In genomic region chr17:56212676-56213075, GRCm38 (mm10) we compare ENCODE assay signal across 17 mouse cellular contexts. TPM values are rescaled to one million over a fixed set of nuclear protein-coding genes. Genes with fewer than 3 reads are reported as not detected.
A peak's percentile ranks its signal among the peaks of the same experiment; 100 is the strongest.
DNase-seq lines count a peak whose midpoint lies in the region; ATAC-seq lines count a peak whose summit lies in the region.
"Had no signal": no experiment of that assay in that cellular context is flagged by ENCODE, and none has a peak within 500 bp of the region (broad histone marks: within the 10 kb centered on the region; RNA-seq: fewer than 3 reads in every experiment).

No protein-coding gene starts in this region.

- no peaks in the 10 kb centered on the region for H3K9me3 ChIP-seq in intestine, embryonic 16.5 days (ENCODE audit: control insufficient read depth, low read length)
- H3K9me3 ChIP-seq in liver, embryonic 15.5 days (replicated peaks), result no peaks in the 10 kb centered on the region
- H3K9me3 ChIP-seq: hindbrain, embryonic 15.5 days had no signal

- H3K4me2 ChIP-seq in intestine, embryonic 16.5 days (ENCODE audit: low read depth, low read length), result no peak overlapping the region
- peak overlapping the region; percentile 5; the same call in 1 of the 2 replicates for H3K4me2 ChIP-seq in liver, embryonic 15.5 days
- H3K4me2 ChIP-seq: hindbrain, embryonic 15.5 days; midbrain, embryonic 11.5 days had no signal

- H3K36me3 ChIP-seq in intestine, embryonic 16.5 days (ENCODE audit: control insufficient read depth, insufficient read depth, low read length), result peaks cover 15% of the 10 kb centered on the region; the same call in 1 of the 2 replicates
- H3K36me3 ChIP-seq in liver, embryonic 15.5 days (replicated peaks), result peaks cover 42% of the 10 kb centered on the region

- no peak overlapping the region for H3K4me3 ChIP-seq in intestine, embryonic 16.5 days (ENCODE audit: low read length)
- no peak overlapping the region for H3K4me3 ChIP-seq in liver, embryonic 15.5 days (replicated peaks)
- H3K4me3 ChIP-seq: hindbrain, embryonic 15.5 days had no signal

- ATAC-seq in intestine, embryonic 16.5 days, result peak; percentile 63
- ATAC-seq in liver, embryonic 15.5 days (ENCODE audit: insufficient read depth), result peak; percentile 58
- ATAC-seq: forebrain, embryonic 14.5 days had no signal

- H3K27ac ChIP-seq in intestine, embryonic 16.5 days (ENCODE audit: low read length), result no peak overlapping the region
- peak overlapping the region; percentile 69 for H3K27ac ChIP-seq in liver, embryonic 15.5 days (replicated peaks)
- H3K27ac ChIP-seq: hindbrain, embryonic 15.5 days had no signal

- no peak overlapping the region for H3K9ac ChIP-seq in intestine, embryonic 16.5 days (ENCODE audit: low read depth, low read length)
- no peak overlapping the region for H3K9ac ChIP-seq in liver, embryonic 15.5 days
- H3K9ac ChIP-seq: hindbrain, embryonic 15.5 days had no signal

- peaks cover 11% of the 10 kb centered on the region for H3K4me1 ChIP-seq in intestine, embryonic 16.5 days (ENCODE audit: control insufficient read depth, insufficient read depth, low read length)
- H3K4me1 ChIP-seq in liver, embryonic 15.5 days (replicated peaks), result peaks cover 46% of the 10 kb centered on the region

- H3K27me3 ChIP-seq in intestine, embryonic 16.5 days (replicated peaks; ENCODE audit: control insufficient read depth, insufficient read depth, low read length), result no peaks in the 10 kb centered on the region
- H3K27me3 ChIP-seq in liver, embryonic 15.5 days, result no peaks in the 10 kb centered on the region
- H3K27me3 ChIP-seq: hindbrain, embryonic 15.5 days had no signal

- peak; percentile 62 to 78 for DNase-seq in lung, adult 18-20 months
- no peak for DNase-seq in lung, postnatal 14 days
- peak; percentile 36 to 60 for DNase-seq in lung, postnatal 4 days
- DNase-seq in cerebellum, postnatal 10 days, result no peak
- DNase-seq in urinary bladder, postnatal 4 days (ENCODE audit: low spot score in 2 of 2), result no peak
- no peak for DNase-seq in adrenal gland, postnatal 10 days
- DNase-seq: adrenal gland, adult 2 months; cerebellum, adult 18-20 months; heart, postnatal 14 days; kidney, adult 9 months; right cerebral cortex, postnatal 14 days; thymus, adult 2 months had no signal

- WGBS in intestine, embryonic 16.5 days, result 29% methylated on average over 6 of the region's 6 CpGs
- 18% methylated on average over 6 of the region's 6 CpGs for WGBS in liver, embryonic 15.5 days (ENCODE audit: insufficient replicate concordance)

RNA-seq across cellular contexts. Expression of gene Dpp9, which starts 6.0 kb away (rescaled TPM):
- polyA plus RNA-seq in intestine, embryonic 16.5 days (2015; fragmentation: Nextera tagmentation; extraction: Ambion mirVana), result 33.5 and 35.1 TPM in 2 replicates
- 19.6 and 22.9 TPM in 2 replicates for polyA plus RNA-seq in liver, embryonic 15.5 days (2015; fragmentation: Nextera tagmentation; extraction: Ambion mirVana)
- 10 to 100 TPM; 28.8 to 30.1 TPM for total RNA-seq in adrenal gland, postnatal 10 days (2021)

RNA-seq across cellular contexts. Expression of gene Mydgf, which starts 29.0 kb away (rescaled TPM):
- 119 and 121 TPM in 2 replicates for polyA plus RNA-seq in intestine, embryonic 16.5 days (2015; fragmentation: Nextera tagmentation; extraction: Ambion mirVana)
- 58.6 and 66.4 TPM in 2 replicates for polyA plus RNA-seq in liver, embryonic 15.5 days (2015; fragmentation: Nextera tagmentation; extraction: Ambion mirVana)
- total RNA-seq in adrenal gland, postnatal 10 days (2021), result 10 to 100 TPM; 55.6 to 61.9 TPM

RNA-seq across cellular contexts. Expression of gene Fem1a, which starts 43.9 kb away (rescaled TPM):
- polyA plus RNA-seq in intestine, embryonic 16.5 days (2015; fragmentation: Nextera tagmentation; extraction: Ambion mirVana), result 11.7 and 12.8 TPM in 2 replicates
- 5.7 and 6.4 TPM in 2 replicates for polyA plus RNA-seq in liver, embryonic 15.5 days (2015; fragmentation: Nextera tagmentation; extraction: Ambion mirVana)
- 10 to 100 TPM; 27.8 to 38.0 TPM for total RNA-seq in adrenal gland, postnatal 10 days (2021)

RNA-seq across cellular contexts. Expression of gene Tnfaip8l1, which starts 50.4 kb away (rescaled TPM):
- polyA plus RNA-seq in intestine, embryonic 16.5 days (2015; fragmentation: Nextera tagmentation; extraction: Ambion mirVana), result 10.6 and 12.7 TPM in 2 replicates
- polyA plus RNA-seq in liver, embryonic 15.5 days (2015; fragmentation: Nextera tagmentation; extraction: Ambion mirVana), result 2.7 and 3.1 TPM in 2 replicates
- total RNA-seq in adrenal gland, postnatal 10 days (2021), result 10 to 100 TPM in 1 of 2 experiments, 1 to 10 TPM in 1; 9.5 to 11.0 TPM

Comparison
In these comparisons a context has a peak if more than half of its experiments do, and no peak if none do; other contexts are left out.
1. DNase-seq: peak in lung, adult 18-20 months (2 of 2) and lung, postnatal 4 days (2 of 2); none in lung, postnatal 14 days (single experiment), cerebellum, postnatal 10 days (0 of 2), urinary bladder, postnatal 4 days (0 of 2) and adrenal gland, postnatal 10 days (single experiment).